Mouse (Mus musculus) layer of hippocampus, adult 2 months (tissue): ENCODE results near the gene Krtap12-1. TPM values are rescaled to one million over a fixed set of nuclear protein-coding genes. Genes with fewer than 3 reads are reported as not detected.
A peak's percentile ranks its signal among the peaks of the same experiment; 100 is the strongest.
"Not testable (repeated sequence)": the region's sequence is repeated elsewhere in the genome, so short reads cannot be mapped to it uniquely, and the experiment has no call there.

Source experiments
- DNase-seq, 2 experiments: peaks; one replicate each; pipeline ENCODE4 v3.0.0; 2022; ENCODE audit warnings: low spot score in 2 of 2
- H3K27ac ChIP-seq: fragments of 200-600 bp; 2 replicates; pipeline ENCODE4 v1.8.1; 2022
- H3K4me3 ChIP-seq: fragments of 200-600 bp; 2 replicates; pipeline ENCODE4 v1.8.1; 2022; ENCODE audit warnings: mild to moderate bottlenecking
- CTCF ChIP-seq: fragments of 200-600 bp; conservative IDR thresholded peaks from 2 replicates; pipeline ENCODE4 v1.8.1; 2022; ENCODE audit warnings: antibody characterized with exemption, mild to moderate bottlenecking, moderate library complexity
- long read RNA-seq, 2 experiments: library from polyadenylated mRNA; stranded (forward); transcript quantifications; one replicate each; pipeline ENCODE4 v2.0.0; 2021; ENCODE audit warnings: borderline mapping rate in 2 of 2
- total RNA-seq, 2 experiments: library from RNA; stranded (reverse); gene quantifications; 2 replicates each; pipeline ENCODE4 v1.2.3; 2021

Gene Krtap12-1
- total RNA-seq: not detected
- long read RNA-seq, experiment 1: 0 reads
- long read RNA-seq, experiment 2: 0 reads

- not testable (repeated sequence) for H3K4me3 ChIP-seq, H3K27ac ChIP-seq, DNase-seq
These were observed at the start of gene Krtap12-1 for GRCm38 (mm10) chr10:77720299-77720698. TSS of gene Krtap12-1 (plus strand) at chr10:77720599.

GRCm38 (mm10) chr10:77670710-77671109 is 49.7 kb upstream of the Krtap12-1 start:
- Histone ChIP-seq H3K4me3 (no peak overlapping the region), H3K27ac (no peak overlapping the region)
- no peak for TF ChIP-seq CTCF
- DNase-seq: no peak

- no peak for TF ChIP-seq CTCF
- DNase-seq: no peak
- Histone ChIP-seq H3K27ac (no peak overlapping the region), H3K4me3 (no peak overlapping the region)
These were observed 48.9 kb upstream of the Krtap12-1 start for GRCm38 (mm10) chr10:77671519-77671918.

DNA sequence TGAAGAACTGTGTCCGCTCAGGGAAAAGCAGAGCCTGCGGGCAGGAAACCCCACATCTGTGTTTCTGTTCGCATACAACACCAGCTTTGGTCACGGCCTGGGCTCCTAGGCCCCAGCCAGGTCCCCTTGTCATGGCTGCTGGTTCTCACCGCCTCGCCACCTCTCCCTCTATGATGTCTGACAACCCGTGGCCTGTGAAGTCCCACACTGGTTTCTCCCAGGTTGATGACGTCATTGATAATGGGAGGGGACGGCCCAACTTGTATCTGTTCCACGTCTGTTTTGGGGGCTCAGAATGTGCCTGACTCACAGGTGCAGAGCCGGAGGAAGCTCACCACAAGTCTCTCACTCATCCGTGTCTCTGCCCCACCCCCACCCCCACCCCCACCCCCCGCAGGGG is 46.6 kb upstream of the Krtap12-1 start:
- H3K4me3 ChIP-seq: no peak overlapping the region
- no peak for TF ChIP-seq CTCF
- no peak overlapping the region for H3K27ac ChIP-seq
- DNase-seq: no peak

GRCm38 (mm10) chr10:77677562-77677961 is 42.8 kb upstream of the Krtap12-1 start:
- no peak for DNase-seq
- no peak overlapping the region for H3K27ac ChIP-seq
- no peak for TF ChIP-seq CTCF
- peak overlapping the region; percentile 11 for H3K4me3 ChIP-seq

GRCm38 (mm10) chr10:77682994-77683393 is 37.4 kb upstream of the Krtap12-1 start:
- DNase-seq: no peak
- TF ChIP-seq CTCF: no peak
- Histone ChIP-seq H3K4me3 (no peak overlapping the region), H3K27ac (no peak overlapping the region)

DNA sequence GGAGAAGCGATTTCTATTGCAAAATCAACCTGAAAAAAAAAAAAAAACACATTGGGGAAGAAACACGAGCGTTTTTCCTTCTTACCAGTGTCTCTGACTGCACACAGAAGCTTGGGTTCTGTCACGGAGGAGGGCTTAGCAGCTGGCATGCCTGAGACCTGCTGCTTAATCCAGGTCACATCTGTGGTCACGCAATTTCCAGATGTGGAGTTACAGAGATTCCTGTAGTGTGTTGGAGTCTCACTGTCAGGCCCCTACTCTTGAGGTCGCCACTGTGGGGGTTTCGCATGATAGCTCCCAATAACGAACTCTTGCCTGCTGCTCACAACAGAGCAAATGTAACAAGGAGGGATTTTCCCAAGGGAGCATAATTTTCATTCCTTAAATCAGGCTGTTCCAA is 36.2 kb upstream of the Krtap12-1 start:
- no peak for DNase-seq
- Histone ChIP-seq H3K27ac (no peak overlapping the region), H3K4me3 (no peak overlapping the region)
- no peak for TF ChIP-seq CTCF

- no peak within 1 kb of the TSS for H3K27ac ChIP-seq
- TF ChIP-seq CTCF: no peak
- no peak for DNase-seq
- H3K4me3 ChIP-seq: no peak within 1 kb of the TSS
These were observed 34.3 kb upstream of the Krtap12-1 start, which contains the start of gene Tspear for GRCm38 (mm10) chr10:77685895-77686664. TSS of gene Tspear (plus strand) at chr10:77686569.

GRCm38 (mm10) chr10:77687021-77687420 is 33.4 kb upstream of the Krtap12-1 start:
- TF ChIP-seq CTCF: no peak
- DNase-seq: no peak
- no peak overlapping the region for H3K4me3 ChIP-seq
- H3K27ac ChIP-seq: no peak overlapping the region

GRCm38 (mm10) chr10:77690356-77690807 is 30.0 kb upstream of the Krtap12-1 start, which contains the start of gene Gm19402:
TSS of gene Gm19402 (minus strand) at chr10:77690757.
- not testable (repeated sequence) for H3K27ac ChIP-seq, DNase-seq, H3K4me3 ChIP-seq

- no peak for DNase-seq
- Histone ChIP-seq H3K27ac (no peak within 1 kb of the TSS), H3K4me3 (no peak within 1 kb of the TSS)
- no peak for TF ChIP-seq CTCF
These were observed 23.3 kb upstream of the Krtap12-1 start, which contains the start of gene Gm9508 for GRCm38 (mm10) chr10:77697133-77697532. TSS of gene Gm9508 (minus strand) at chr10:77697233.

- no peak for DNase-seq
- no peak within 1 kb of the TSS for H3K4me3 ChIP-seq
- no peak within 1 kb of the TSS for H3K27ac ChIP-seq
- no peak for TF ChIP-seq CTCF
These were observed 14.1 kb upstream of the Krtap12-1 start, which contains the start of gene Gm10272 for GRCm38 (mm10) chr10:77706326-77706725. TSS of gene Gm10272 (plus strand) at chr10:77706626.

DNA sequence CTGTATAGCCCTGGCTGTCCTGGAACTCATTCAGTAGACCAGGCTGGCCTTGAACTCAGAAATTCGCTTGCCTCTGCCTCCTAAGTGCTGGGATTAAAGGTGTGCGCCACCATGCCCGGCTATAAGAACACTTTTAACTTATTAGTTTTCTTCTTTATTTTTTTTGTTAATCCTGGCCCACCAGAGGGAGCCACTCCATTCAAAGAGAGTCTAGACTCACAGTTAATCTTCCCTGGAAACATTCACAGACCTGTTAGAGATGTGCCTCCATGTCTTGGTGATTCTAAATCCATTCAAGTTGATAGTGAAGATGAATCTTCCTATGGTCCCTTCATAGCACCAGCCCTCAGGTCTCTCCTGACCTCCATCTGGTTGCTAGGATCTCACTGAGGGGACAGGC is 10.6 kb upstream of the Krtap12-1 start:
- peak; percentile 68 for TF ChIP-seq CTCF
- Histone ChIP-seq H3K4me3 (no peak overlapping the region), H3K27ac (no peak overlapping the region)
- peak in 1 of 2 experiments; percentile 21 for DNase-seq

DNA sequence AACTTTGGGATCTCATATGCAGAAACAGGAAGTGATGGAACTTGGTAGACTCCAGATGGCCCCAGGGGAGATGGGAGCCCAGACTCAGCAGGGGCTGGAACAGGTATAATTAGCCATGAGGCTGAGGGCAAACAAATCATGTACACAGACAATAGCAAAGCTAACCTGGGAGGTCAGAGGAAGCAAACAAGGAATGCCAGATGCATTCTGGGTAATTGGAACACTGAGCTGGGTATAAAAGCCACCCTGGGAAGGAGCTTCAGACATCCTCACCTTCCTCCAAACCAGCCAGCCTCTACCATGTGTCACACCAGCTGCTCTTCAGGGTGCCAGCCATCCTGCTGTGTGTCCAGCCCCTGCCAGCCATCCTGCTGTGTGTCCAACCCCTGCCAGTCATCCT is 9.2 kb upstream of the Krtap12-1 start, which contains the start of gene Gm10024:
Gene Gm10024, plus strand, starts transcription at position 301 of the 400 bp plus-strand sequence.
- not testable (repeated sequence) for H3K27ac ChIP-seq, DNase-seq, H3K4me3 ChIP-seq
